Mouse (Mus musculus) kidney, adult 2 months (tissue): ENCODE results near the gene Fbrsl1. TPM values are rescaled to one million over a fixed set of nuclear protein-coding genes. Genes with fewer than 3 reads are reported as not detected.

ENCODE experiments used
- DNase-seq: peaks from one replicate; pipeline ENCODE4 v3.0.0; 2021
- H3K27ac ChIP-seq: fragments of 200-500 bp; 2 replicates; pipeline ENCODE4 v1.5.1; 2012; ENCODE audit warnings: low read depth, low read length, control low read depth, inconsistent platforms; ENCODE audit not compliant: insufficient read depth
- H3K27me3 ChIP-seq: fragments of 200-500 bp; replicated peaks from 2 replicates; pipeline ENCODE4 v1.6.1; 2012; ENCODE audit warnings: mild to moderate bottlenecking, moderate library complexity, low read length, inconsistent platforms; ENCODE audit not compliant: control insufficient read depth, insufficient read depth
- H3K36me3 ChIP-seq: fragments of 200-500 bp; 2 replicates; pipeline ENCODE4 v1.6.1; 2012; ENCODE audit warnings: mild to moderate bottlenecking, moderate library complexity, low read length, inconsistent platforms; ENCODE audit not compliant: control insufficient read depth, insufficient read depth
- H3K4me1 ChIP-seq: fragments of 200-500 bp; 2 replicates; pipeline ENCODE4 v1.6.1; 2011; ENCODE audit warnings: low read length; ENCODE audit not compliant: control insufficient read depth, insufficient read depth
- H3K4me3 ChIP-seq: fragments of 200-500 bp; 2 replicates; pipeline ENCODE4 v1.5.1; 2011; ENCODE audit warnings: mild to moderate bottlenecking, low read depth, low read length, control low read depth; ENCODE audit not compliant: insufficient read depth
- CTCF ChIP-seq: fragments of 200-500 bp; conservative IDR thresholded peaks from 2 replicates; pipeline ENCODE4 v1.5.1; 2011; ENCODE audit warnings: low read depth, mild to moderate bottlenecking, control low read depth, low read length, moderate library complexity, mixed read lengths; ENCODE audit not compliant: insufficient read depth, insufficient read length
- POLR2A ChIP-seq: fragments of 200-500 bp; IDR thresholded peaks from one replicate; pipeline ENCODE4 v1.6.1; 2011; ENCODE audit warnings: low read depth, low read length, control low read depth
- WGBS: fragments of 180-500 bp; shearing (Covaris S2); methylation state at CpG from one replicate; pipeline ENCODE4 v1.1.7; 2018; 5-methylcytosine and 5-hydroxymethylcytosine counted together
- polyA plus RNA-seq: library from polyadenylated mRNA; depleted of rRNA; stranded (reverse); fragments of >200 nt; gene quantifications from 2 replicates; pipeline ENCODE4 v1.2.3, GENCODE M21; 2012

Gene Fbrsl1
- polyA plus RNA-seq, 1 experiment = 38.2 TPM

GRCm38 (mm10) chr5:110471285-110471684, 23.0 kb upstream of the Fbrsl1 start:
- H3K27me3 ChIP-seq = no peaks in the 10 kb centered on the region
- no peak overlapping the region for H3K27ac ChIP-seq
- H3K4me1 ChIP-seq = peaks cover 9% of the 10 kb centered on the region; the same call in 1 of the 2 replicates
- WGBS = 50% methylated on average over 4 of the region's 4 CpGs
- TF ChIP-seq POLR2A (no peak), CTCF (no peak)
- no peak for DNase-seq
- no peak overlapping the region for H3K4me3 ChIP-seq
- H3K36me3 ChIP-seq = no peaks in the 10 kb centered on the region

DNA sequence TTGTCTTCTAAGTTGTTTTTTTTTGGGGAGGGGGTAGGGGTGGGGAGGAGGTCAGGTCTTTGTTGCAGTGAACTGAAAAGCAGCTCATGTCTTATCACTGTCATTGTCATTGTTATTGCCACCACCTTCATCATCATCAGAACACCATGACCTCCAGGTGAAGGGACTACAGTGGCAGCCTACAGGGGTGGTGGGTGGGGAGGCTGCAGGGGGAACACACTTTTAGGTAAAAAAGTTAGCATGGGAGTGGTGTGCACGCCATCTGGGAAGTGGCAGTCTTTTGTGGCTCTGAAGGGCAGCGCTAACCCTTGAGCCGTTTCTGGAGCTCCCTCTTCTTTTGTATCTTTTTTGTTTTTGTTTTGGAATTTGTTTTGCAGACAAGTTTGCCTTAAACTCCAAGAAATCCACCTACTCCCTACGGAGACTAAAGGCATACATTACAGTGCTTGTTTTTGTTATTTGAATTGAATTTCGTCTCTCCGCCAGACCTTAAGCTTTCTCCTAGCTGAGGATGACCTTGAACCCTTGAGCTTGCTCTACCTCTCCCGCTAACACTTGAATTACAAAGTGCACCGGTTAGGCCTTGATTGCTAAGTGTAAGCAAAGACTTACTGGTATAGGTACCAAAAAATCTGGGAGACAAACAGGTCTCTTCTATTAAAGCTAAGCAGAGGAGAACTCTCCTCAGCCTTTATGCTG, 21.1 kb upstream of the Fbrsl1 start:
- Histone ChIP-seq H3K4me3 (no peak overlapping the region), H3K27ac (no peak overlapping the region), H3K4me1 (peaks cover 13% of the 10 kb centered on the region; the same call in 1 of the 2 replicates), H3K36me3 (no peaks in the 10 kb centered on the region), H3K27me3 (no peaks in the 10 kb centered on the region)
- 78% methylated on average over 8 of the region's 8 CpGs for WGBS
- DNase-seq = no peak
- no peak for TF ChIP-seq CTCF
- no peak for TF ChIP-seq POLR2A

GRCm38 (mm10) chr5:110468296-110468695, 20.0 kb upstream of the Fbrsl1 start:
- TF ChIP-seq POLR2A = no peak
- TF ChIP-seq CTCF = no peak
- WGBS = 68% methylated on average over 4 of the region's 4 CpGs
- no peak overlapping the region for H3K27ac ChIP-seq
- H3K4me1 ChIP-seq = peaks cover 13% of the 10 kb centered on the region; the same call in 1 of the 2 replicates
- no peaks in the 10 kb centered on the region for H3K27me3 ChIP-seq
- H3K36me3 ChIP-seq = no peaks in the 10 kb centered on the region
- no peak overlapping the region for H3K4me3 ChIP-seq
- DNase-seq = peak; percentile 81

DNA sequence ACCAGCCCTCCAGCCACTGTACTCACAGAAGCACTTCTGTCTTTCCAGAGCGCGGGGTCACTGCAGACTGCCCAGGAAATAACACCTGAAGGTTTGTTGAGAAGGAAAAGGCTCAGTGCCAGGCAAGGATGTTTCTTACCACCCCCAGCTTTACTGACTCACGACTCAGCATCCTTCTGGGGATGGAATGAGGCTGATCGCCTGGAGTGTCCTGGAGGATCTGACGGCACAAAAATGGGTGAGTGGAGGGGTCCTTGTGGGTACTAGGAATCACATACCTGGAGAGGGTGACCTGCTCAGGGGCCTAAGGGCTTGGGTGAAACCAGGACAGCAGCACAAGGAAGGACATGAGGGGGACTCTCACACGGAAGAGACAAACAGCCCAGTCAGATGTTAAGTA, 19.4 kb upstream of the Fbrsl1 start:
- Histone ChIP-seq H3K4me3 (no peak overlapping the region), H3K4me1 (peaks cover 11% of the 10 kb centered on the region; the same call in 1 of the 2 replicates), H3K36me3 (no peaks in the 10 kb centered on the region), H3K27me3 (no peaks in the 10 kb centered on the region), H3K27ac (no peak overlapping the region)
- WGBS = 66% methylated on average over 6 of the region's 6 CpGs
- no peak for DNase-seq
- TF ChIP-seq CTCF (no peak), POLR2A (no peak)

- 43% methylated on average over 11 of the region's 11 CpGs for WGBS
- Histone ChIP-seq H3K36me3 (no peaks in the 10 kb centered on the region), H3K27me3 (no peaks in the 10 kb centered on the region), H3K27ac (peak overlapping the region; percentile 2; the same call in 1 of the 2 replicates), H3K4me1 (peaks cover 7% of the 10 kb centered on the region; the same call in 1 of the 2 replicates), H3K4me3 (no peak overlapping the region)
- DNase-seq = peak; percentile 24
- TF ChIP-seq POLR2A (no peak), CTCF (no peak)
Measured at GRCm38 (mm10) chr5:110466531-110467424, 18.5 kb upstream of the Fbrsl1 start.

- no peaks in the 10 kb centered on the region for H3K36me3 ChIP-seq
- no peak for TF ChIP-seq POLR2A
- no peak for TF ChIP-seq CTCF
- no peaks in the 10 kb centered on the region for H3K27me3 ChIP-seq
- peaks cover 7% of the 10 kb centered on the region; the same call in 1 of the 2 replicates for H3K4me1 ChIP-seq
- no peak for DNase-seq
- whole genome bisulfite sequencing = 96% methylated on average over 2 of the region's 2 CpGs
- H3K4me3 ChIP-seq = no peak overlapping the region
- no peak overlapping the region for H3K27ac ChIP-seq
Measured at GRCm38 (mm10) chr5:110462646-110463045, 14.3 kb upstream of the Fbrsl1 start.

DNA sequence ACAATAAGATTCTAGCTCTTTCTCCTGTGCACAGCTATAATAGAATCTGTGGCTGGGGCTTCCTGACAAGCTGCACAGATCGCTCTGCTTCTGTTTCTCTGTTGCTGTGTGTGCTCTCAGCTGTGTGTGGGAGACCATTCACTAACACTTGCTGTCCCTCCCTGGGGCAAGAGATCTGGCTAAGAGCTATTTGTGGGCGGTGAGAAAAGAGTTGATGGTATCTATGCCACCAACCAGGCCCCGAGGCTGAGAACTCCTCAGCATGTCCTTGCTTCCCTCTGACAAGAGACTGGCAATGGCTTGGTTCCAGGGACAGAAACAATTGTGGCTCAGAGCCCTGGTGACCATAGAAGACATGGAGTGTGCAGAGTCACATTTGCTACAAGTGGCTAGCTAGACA, 10.6 kb upstream of the Fbrsl1 start:
- 62% methylated on average over 3 of the region's 3 CpGs for WGBS
- no peaks in the 10 kb centered on the region for H3K36me3 ChIP-seq
- TF ChIP-seq POLR2A (no peak), CTCF (no peak)
- H3K27ac ChIP-seq = no peak overlapping the region
- H3K4me3 ChIP-seq = no peak overlapping the region
- DNase-seq = no peak
- H3K27me3 ChIP-seq = no peaks in the 10 kb centered on the region
- no peaks in the 10 kb centered on the region for H3K4me1 ChIP-seq
